Mouse (Mus musculus) myocyte (in vitro differentiated cells): Measurements from ENCODE around the gene Hdac7.

Source experiments
- E2F4 ChIP-seq: IDR thresholded peaks from one replicate; pipeline ENCODE4 v1.6.1; 2011; ENCODE audit warnings: mild to moderate bottlenecking, control low read depth, moderate library complexity; ENCODE audit not compliant: insufficient read depth
- MAX ChIP-seq: IDR thresholded peaks from one replicate; pipeline ENCODE4 v1.6.1; 2011; ENCODE audit warnings: low read depth, mild to moderate bottlenecking, control low read depth
- TCF12 ChIP-seq: IDR thresholded peaks from one replicate; pipeline ENCODE4 v1.6.1; 2011; ENCODE audit warnings: mild to moderate bottlenecking, control low read depth; ENCODE audit not compliant: poor library complexity, insufficient read depth, severe bottlenecking
- USF1 ChIP-seq: IDR thresholded peaks from one replicate; pipeline ENCODE4 v1.6.1; 2011; ENCODE audit warnings: low read depth, mild to moderate bottlenecking, control low read depth, moderate library complexity

GRCm38 (mm10) chr15:97881423-97881822 lies 37.1 kb upstream of the Hdac7 start:
- TF ChIP-seq TCF12 (no peak), MAX (no peak), USF1 (no peak), E2F4 (no peak)
